Mouse (Mus musculus): ENCODE measurements around the gene Serpina12. TPM values are rescaled to one million over a fixed set of nuclear protein-coding genes. Genes with fewer than 3 reads are reported as not detected.
A peak's percentile ranks its signal among the peaks of the same experiment; 100 is the strongest.

Serpina12 gene
- polyA plus RNA-seq, 1 experiment from 2014 or later: 0.04 TPM

DNA sequence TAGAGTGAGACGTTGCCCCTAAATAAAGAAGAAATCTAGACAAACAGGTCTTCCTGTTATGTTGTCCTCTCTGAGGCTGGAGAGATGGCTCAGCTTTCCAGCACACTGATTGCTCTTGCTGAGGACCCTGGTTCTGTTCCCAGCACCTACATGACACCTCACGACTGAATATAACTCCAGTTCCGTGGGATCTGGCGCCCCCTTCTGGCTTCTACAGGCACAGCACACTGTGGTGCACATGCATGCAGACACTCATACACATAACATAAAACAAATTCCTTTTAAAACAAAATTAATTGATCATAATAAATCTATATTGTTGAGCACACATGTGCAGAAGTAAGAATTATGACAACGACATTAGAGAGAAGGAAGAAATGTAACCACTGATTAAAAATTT, 39.6 kb downstream of the Serpina12 start:
- H3K27ac ChIP-seq (replicated peaks): no peak overlapping the region
- H3K9me3 ChIP-seq: peaks cover 7% of the 10 kb centered on the region; the same call in 1 of the 2 replicates
- no peaks in the 10 kb centered on the region for H3K36me3 ChIP-seq
- no peak for ATAC-seq (ENCODE audit: extremely low read depth, insufficient number of reproducible peaks, low FRiP score, low TSS enrichment)
- no peak overlapping the region for H3K4me2 ChIP-seq
- H3K4me3 ChIP-seq: no peak overlapping the region
- peaks cover 31% of the 10 kb centered on the region for H3K27me3 ChIP-seq (replicated peaks)
- H3K4me1 ChIP-seq: peaks cover 24% of the 10 kb centered on the region
- WGBS: 73% methylated on average over 5 of the region's 5 CpGs
- no peak overlapping the region for H3K9ac ChIP-seq

DNA sequence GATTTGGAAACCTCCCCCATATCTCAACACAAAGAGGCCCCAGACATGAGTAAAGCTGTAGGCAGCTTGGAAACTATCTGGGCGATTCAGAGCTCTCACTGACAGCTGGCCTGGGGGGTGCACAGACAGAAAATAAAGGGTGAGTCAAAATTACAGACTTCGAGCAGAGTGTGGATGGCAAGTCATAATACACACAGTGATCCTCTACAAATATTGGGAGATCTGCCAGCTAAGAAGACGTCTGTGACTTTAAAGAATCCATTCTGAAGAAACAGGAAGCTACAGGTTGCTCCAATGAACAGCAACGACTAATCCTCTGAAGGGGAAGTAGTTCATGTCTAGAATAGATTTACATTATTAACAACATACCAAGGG, 41.0 kb downstream of the Serpina12 start:
- Histone ChIP-seq H3K9ac (no peak overlapping the region), H3K4me2 (peak overlapping the region; percentile 35), H3K27me3 (replicated peaks) (peaks cover 35% of the 10 kb centered on the region), H3K36me3 (no peaks in the 10 kb centered on the region), H3K9me3 (peaks cover 7% of the 10 kb centered on the region; the same call in 1 of the 2 replicates), H3K4me3 (no peak overlapping the region), H3K27ac (replicated peaks) (peak overlapping the region; percentile 83), H3K4me1 (peaks cover 24% of the 10 kb centered on the region)
- 34% methylated on average over 4 of the region's 4 CpGs for WGBS
- ATAC-seq (ENCODE audit: extremely low read depth, insufficient number of reproducible peaks, low FRiP score, low TSS enrichment): no peak

DNA sequence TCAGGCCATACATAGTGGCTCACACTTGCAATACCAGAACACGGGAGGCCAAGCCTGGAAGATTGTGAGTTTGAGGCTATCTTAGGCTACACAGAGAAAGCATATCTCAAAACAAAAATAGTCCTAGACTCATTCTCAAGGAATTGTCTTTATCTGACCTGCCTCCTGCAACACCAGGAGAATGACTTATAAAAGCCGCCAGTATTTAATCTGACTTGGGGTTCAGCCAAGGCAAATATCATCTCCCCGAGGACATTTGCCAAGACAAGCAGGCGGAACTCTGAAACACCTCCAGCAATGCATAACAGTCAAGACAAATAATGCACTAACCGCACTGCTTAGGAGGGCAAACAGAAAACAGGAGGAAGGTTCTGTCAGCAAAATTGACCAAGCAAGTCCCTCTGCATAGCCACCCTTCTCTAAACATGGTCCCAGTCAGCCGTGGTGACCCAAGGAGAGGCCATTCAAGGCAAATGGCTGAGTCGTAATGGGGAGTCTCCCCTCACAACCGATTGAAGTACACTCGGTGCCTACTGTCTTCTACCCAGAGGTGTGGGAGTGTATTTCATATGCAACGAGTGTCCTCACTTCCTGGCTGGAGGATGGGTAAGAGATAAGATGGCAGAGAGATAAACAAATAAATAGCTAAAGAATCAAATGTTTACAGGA, 41.5 kb downstream of the Serpina12 start:
- no peak overlapping the region for H3K9ac ChIP-seq
- no peak overlapping the region for H3K4me3 ChIP-seq
- peaks cover 41% of the 10 kb centered on the region for H3K27me3 ChIP-seq (replicated peaks)
- H3K9me3 ChIP-seq: peaks cover 7% of the 10 kb centered on the region; the same call in 1 of the 2 replicates
- peak overlapping the region; percentile 83 for H3K27ac ChIP-seq (replicated peaks)
- 39% methylated on average over 10 of the region's 10 CpGs for WGBS
- no peaks in the 10 kb centered on the region for H3K36me3 ChIP-seq
- H3K4me2 ChIP-seq: peak overlapping the region; percentile 35
- H3K4me1 ChIP-seq: peaks cover 24% of the 10 kb centered on the region
- peak; percentile 38; the same call in 1 of the 2 replicates for ATAC-seq (ENCODE audit: extremely low read depth, insufficient number of reproducible peaks, low FRiP score, low TSS enrichment)

DNA sequence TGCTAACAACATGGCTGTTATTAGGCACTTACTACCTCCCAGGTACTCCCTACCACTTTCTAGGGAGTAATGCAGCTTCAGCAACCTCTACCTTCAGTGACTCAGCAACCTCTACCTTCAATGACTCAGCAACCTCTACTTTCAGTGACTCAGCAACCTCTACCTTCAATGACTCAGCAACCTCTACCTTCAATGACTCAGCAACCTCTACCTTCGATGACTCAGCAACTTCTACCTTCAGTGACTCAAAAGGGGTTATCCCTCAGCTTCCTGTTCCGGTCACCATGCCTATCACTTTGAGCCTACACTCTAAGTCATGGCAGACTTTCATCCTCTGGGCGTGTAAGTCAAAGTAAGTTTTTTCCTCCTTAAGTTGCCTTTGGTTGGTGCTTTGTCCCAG, 43.6 kb downstream of the Serpina12 start:
- 75% methylated on average over 3 of the region's 3 CpGs for WGBS
- peaks cover 7% of the 10 kb centered on the region; the same call in 1 of the 2 replicates for H3K9me3 ChIP-seq
- no peak overlapping the region for H3K4me2 ChIP-seq
- no peak overlapping the region for H3K27ac ChIP-seq (replicated peaks)
- H3K9ac ChIP-seq: no peak overlapping the region
- H3K4me1 ChIP-seq: peaks cover 24% of the 10 kb centered on the region
- peaks cover 53% of the 10 kb centered on the region for H3K27me3 ChIP-seq (replicated peaks)
- no peak overlapping the region for H3K4me3 ChIP-seq
- H3K36me3 ChIP-seq: no peaks in the 10 kb centered on the region
- no peak for ATAC-seq (ENCODE audit: extremely low read depth, insufficient number of reproducible peaks, low FRiP score, low TSS enrichment)

DNA sequence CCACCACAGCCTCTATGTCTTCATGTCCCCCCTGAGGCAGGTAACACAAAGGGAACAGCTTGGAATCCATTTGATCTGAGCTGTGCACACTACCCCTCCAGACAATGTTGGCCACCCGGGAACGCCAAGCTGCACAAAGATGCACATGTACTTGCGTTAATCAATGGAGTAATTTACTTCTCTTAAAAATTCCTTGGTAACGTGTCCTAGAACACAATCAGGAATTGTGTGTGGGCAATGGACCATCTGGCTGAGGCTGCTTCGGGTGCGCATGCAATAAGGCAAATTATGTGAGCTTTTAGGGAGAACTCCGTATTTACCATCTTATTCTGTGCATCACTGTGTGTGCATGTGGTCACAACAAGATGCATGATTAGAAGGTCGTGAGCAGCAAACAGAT, 44.6 kb downstream of the Serpina12 start:
- Histone ChIP-seq H3K4me3 (no peak overlapping the region), H3K36me3 (no peaks in the 10 kb centered on the region), H3K27ac (replicated peaks) (no peak overlapping the region), H3K9ac (no peak overlapping the region), H3K4me2 (no peak overlapping the region), H3K4me1 (peaks cover 24% of the 10 kb centered on the region), H3K27me3 (replicated peaks) (peaks cover 53% of the 10 kb centered on the region), H3K9me3 (peaks cover 3% of the 10 kb centered on the region; the same call in 1 of the 2 replicates)
- no peak for ATAC-seq (ENCODE audit: extremely low read depth, insufficient number of reproducible peaks, low FRiP score, low TSS enrichment)
- WGBS: 86% methylated on average over 8 of the region's 8 CpGs

DNA sequence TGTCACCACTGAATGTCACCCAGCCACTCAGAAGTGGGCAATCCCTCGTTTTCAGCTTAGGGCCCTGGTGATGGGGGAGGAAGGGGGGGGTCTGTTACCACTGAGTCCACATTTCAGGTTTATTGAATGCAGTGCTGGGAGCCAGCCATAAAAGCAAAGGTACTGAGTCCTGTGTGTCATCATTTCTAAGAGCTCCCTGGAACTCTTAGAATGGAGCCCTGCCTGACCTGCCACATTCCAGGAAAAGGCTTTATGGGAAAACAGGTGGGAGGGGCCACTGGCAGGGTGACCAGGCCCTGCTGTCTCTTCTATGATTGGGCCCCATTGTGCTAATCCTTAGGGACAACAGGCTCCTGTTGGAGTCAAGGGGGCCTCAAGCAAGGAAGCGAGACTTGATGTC, 47.7 kb downstream of the Serpina12 start:
- 53% methylated on average over 2 of the region's 2 CpGs for whole genome bisulfite sequencing
- H3K4me2 ChIP-seq: no peak overlapping the region
- H3K27ac ChIP-seq (replicated peaks): no peak overlapping the region
- no peaks in the 10 kb centered on the region for H3K36me3 ChIP-seq
- peaks cover 6% of the 10 kb centered on the region; the same call in 1 of the 2 replicates for H3K4me1 ChIP-seq
- no peak overlapping the region for H3K9ac ChIP-seq
- no peak for ATAC-seq (ENCODE audit: extremely low read depth, insufficient number of reproducible peaks, low FRiP score, low TSS enrichment)
- H3K27me3 ChIP-seq (replicated peaks): peaks cover 76% of the 10 kb centered on the region
- no peaks in the 10 kb centered on the region for H3K9me3 ChIP-seq
- no peak overlapping the region for H3K4me3 ChIP-seq

DNA sequence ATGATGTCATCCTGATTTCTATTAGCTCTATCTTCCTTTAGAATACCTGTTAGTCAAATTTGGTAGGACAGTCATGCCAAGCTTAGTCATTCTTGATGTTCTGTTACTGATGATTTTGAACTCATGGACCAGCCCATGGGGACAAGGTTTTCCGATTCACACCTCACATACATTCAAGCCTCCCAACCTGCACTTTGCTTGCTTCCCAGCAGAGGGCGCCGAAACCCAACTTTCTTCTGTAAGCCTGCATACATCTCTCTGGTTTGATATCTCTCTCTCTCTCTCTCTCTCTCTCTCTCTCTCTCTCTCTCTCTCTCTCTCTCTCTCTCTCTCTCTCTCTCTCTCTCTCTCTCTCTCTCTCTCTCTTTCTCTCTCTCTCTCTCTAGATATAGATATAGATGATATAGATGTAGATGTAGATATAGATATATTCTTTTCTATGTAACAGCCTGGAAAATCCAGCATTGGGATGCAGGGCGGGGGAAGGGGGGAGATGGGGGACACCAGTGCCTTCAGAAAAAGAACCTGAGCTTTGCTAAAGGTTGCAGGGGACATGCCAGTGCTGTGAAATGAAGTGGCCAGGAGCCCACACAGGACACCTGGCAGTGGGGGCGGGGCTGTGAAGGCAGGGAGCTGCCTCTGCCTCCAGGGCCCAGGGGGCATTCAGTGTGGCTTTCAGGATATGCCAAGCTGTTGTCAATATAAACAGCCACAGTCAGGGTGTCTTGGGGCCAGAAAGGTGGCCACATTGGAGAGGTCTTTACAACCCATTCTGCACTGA, 48.8 kb downstream of the Serpina12 start:
- ATAC-seq (ENCODE audit: extremely low read depth, insufficient number of reproducible peaks, low FRiP score, low TSS enrichment): no peak
- Histone ChIP-seq H3K9ac (no peak overlapping the region), H3K36me3 (no peaks in the 10 kb centered on the region), H3K9me3 (no peaks in the 10 kb centered on the region), H3K4me2 (no peak overlapping the region), H3K4me1 (no peaks in the 10 kb centered on the region), H3K27me3 (replicated peaks) (peaks cover 75% of the 10 kb centered on the region), H3K4me3 (no peak overlapping the region), H3K27ac (replicated peaks) (no peak overlapping the region)
- 33% methylated on average over 5 of the region's 5 CpGs for WGBS

DNA sequence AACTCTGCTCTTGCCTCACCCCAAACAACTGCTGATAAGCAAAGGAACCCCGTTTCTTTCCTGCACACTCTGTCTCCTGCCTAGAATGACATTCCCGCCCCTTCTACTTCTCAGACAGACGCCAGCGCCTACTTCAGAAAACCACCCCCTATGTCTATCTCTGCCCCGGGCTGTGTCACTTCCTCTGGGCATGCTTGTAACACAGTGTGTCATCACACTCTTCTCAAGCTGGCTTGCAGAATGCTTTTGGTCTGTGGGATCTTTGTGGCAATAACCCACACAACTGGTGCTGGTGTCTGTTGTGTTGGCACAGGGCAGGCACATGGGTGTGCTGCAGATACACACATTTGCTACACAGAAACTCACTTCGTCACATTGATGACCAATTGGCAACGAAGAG, 51.3 kb downstream of the Serpina12 start:
- Histone ChIP-seq H3K9ac (no peak overlapping the region), H3K36me3 (no peaks in the 10 kb centered on the region), H3K9me3 (no peaks in the 10 kb centered on the region), H3K4me1 (no peaks in the 10 kb centered on the region), H3K4me2 (no peak overlapping the region), H3K27ac (replicated peaks) (no peak overlapping the region), H3K27me3 (replicated peaks) (peaks cover 69% of the 10 kb centered on the region), H3K4me3 (no peak overlapping the region)
- WGBS: 54% methylated on average over 7 of the region's 7 CpGs
- no peak for ATAC-seq (ENCODE audit: extremely low read depth, insufficient number of reproducible peaks, low FRiP score, low TSS enrichment)

DNA sequence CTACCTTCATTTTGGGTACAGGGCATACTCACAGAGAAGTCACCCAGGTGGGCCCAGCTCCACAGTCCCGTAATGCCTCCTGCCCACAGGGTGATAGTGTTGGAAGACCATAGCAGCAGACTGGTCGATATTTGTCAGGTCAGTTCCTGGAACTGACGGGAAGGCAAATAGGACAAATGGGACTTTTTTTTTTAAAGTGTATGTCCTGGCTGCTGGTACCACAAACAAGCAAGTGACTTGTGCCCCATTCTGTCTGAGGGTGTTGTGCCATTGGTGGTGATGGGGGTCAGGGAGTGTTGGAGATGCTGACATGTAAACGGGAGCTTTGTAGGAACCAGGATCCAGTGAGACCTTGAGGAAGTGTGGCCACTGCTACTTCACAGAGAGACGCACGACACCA, 54.4 kb downstream of the Serpina12 start, which contains the start of gene Serpina11:
Gene Serpina11 (minus strand): TSS at position 101 of the 400 bp plus-strand sequence.
- Histone ChIP-seq H3K4me3 (no peak within 1 kb of the TSS), H3K4me1 (no peaks in the 10 kb centered on the region), H3K9me3 (no peaks in the 10 kb centered on the region), H3K27ac (replicated peaks) (no peak within 1 kb of the TSS), H3K4me2 (no peak within 1 kb of the TSS), H3K9ac (no peak within 1 kb of the TSS), H3K27me3 (replicated peaks) (peaks cover 63% of the 10 kb centered on the region), H3K36me3 (no peaks in the 10 kb centered on the region)
- ATAC-seq (ENCODE audit: extremely low read depth, insufficient number of reproducible peaks, low FRiP score, low TSS enrichment): no peak
- WGBS: 87% methylated on average over 6 of the region's 6 CpGs

DNA sequence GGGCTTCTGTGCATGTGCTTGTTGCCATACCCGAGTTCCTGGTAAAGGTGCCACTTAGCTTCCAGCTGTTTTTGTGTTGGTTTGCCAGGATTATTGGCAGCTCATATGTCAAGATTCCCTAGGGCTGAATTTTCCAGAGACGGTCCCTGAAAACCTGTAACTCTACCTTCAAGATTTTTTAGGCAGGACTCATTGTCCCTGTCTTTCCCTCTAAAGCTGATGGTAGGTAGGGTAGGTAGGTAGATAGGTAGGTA, 54.8 kb downstream of the Serpina12 start:
- H3K9ac ChIP-seq: no peak overlapping the region
- H3K4me3 ChIP-seq: no peak overlapping the region
- H3K9me3 ChIP-seq: no peaks in the 10 kb centered on the region
- no peak for ATAC-seq (ENCODE audit: extremely low read depth, insufficient number of reproducible peaks, low FRiP score, low TSS enrichment)
- no peaks in the 10 kb centered on the region for H3K4me1 ChIP-seq
- no peaks in the 10 kb centered on the region for H3K36me3 ChIP-seq
- no peak overlapping the region for H3K27ac ChIP-seq (replicated peaks)
- 73% methylated on average over 2 of the region's 2 CpGs for WGBS
- H3K4me2 ChIP-seq: no peak overlapping the region
- H3K27me3 ChIP-seq (replicated peaks): peaks cover 59% of the 10 kb centered on the region

DNA sequence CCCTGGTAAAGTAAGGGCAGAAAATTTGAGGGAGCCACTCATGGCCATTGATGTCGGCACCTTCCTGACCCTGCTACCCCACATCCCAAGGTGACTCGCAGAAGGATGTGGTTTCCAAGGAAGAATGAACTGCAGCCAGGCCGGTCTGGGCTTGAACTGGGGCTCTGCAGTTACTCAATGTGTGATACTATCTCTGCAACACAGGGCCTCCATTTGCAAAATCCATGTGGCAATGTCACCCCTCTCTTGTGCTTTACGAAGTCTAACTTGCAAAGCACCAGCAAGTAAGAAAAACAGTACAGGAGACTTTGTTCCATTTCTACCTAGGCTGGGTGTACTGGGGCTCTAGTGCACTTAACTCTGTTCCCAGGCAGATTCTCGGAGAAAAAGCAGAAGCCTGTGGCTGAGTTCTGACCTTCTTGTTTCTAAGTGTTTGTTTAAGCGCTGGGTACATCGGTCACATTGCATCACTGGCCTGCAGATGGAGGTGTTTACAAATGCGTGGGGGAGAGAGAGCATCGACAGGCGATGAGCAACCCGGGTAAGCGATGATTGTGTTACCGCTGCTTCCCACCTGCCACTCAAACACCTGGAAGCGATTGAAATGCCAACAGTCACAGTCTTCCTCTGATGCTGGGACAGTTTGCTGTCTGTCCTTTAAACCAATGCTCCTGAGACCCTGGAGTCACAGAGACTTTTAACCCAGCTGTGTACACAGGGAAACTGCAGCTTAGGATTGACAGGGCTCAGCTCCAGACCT, 55.3 kb downstream of the Serpina12 start:
- no peak for ATAC-seq (ENCODE audit: extremely low read depth, insufficient number of reproducible peaks, low FRiP score, low TSS enrichment)
- whole genome bisulfite sequencing: 44% methylated on average over 14 of the region's 14 CpGs
- no peaks in the 10 kb centered on the region for H3K9me3 ChIP-seq

More for the DNA sequence above, 55.3 kb downstream of the Serpina12 start:
- no peak overlapping the region for H3K9ac ChIP-seq
- no peaks in the 10 kb centered on the region for H3K4me1 ChIP-seq
- H3K27ac ChIP-seq (replicated peaks): no peak overlapping the region
- no peaks in the 10 kb centered on the region for H3K36me3 ChIP-seq
- H3K4me3 ChIP-seq: no peak overlapping the region
- H3K4me2 ChIP-seq: no peak overlapping the region
- peaks cover 54% of the 10 kb centered on the region for H3K27me3 ChIP-seq (replicated peaks)

All from heart, embryonic 13.5 days (tissue).